Comparison of ENCODE assay signal across 19 mouse cellular contexts in genomic region chr2:180705975-180706374, GRCm38 (mm10). TPM values are rescaled to one million over a fixed set of nuclear protein-coding genes. Genes with fewer than 3 reads are reported as not detected.
DNase-seq lines count a peak whose midpoint lies in the region; ATAC-seq and TF ChIP-seq lines count a peak whose summit lies in the region.
"Had no signal": no experiment of that assay in that cellular context is flagged by ENCODE, and none has a peak within 500 bp of the region (broad histone marks: within the 10 kb centered on the region; RNA-seq: fewer than 3 reads in every experiment).

No protein-coding gene starts in this region.

- no peaks in the 10 kb centered on the region for H3K27me3 ChIP-seq in intestine, postnatal 0 days (replicated peaks; ENCODE audit: control insufficient read depth, insufficient read depth, low read length)
- no peaks in the 10 kb centered on the region for H3K27me3 ChIP-seq in intestine, embryonic 15.5 days (replicated peaks)
- no peaks in the 10 kb centered on the region for H3K27me3 ChIP-seq in midbrain, postnatal 0 days (ENCODE audit: insufficient read depth, low read length)
- no peaks in the 10 kb centered on the region for H3K27me3 ChIP-seq in midbrain, embryonic 15.5 days (replicated peaks)
- H3K27me3 ChIP-seq in splenic B cell, adult 2 months (ENCODE audit: control insufficient read depth, insufficient read depth, low read length, poor library complexity, severe bottlenecking) = no peaks in the 10 kb centered on the region
- H3K27me3 ChIP-seq: CH12.LX; hindbrain, embryonic 13.5 days; lung, embryonic 15.5 days; neural tube, embryonic 13.5 days had no signal

- H3K27ac ChIP-seq in intestine, postnatal 0 days (ENCODE audit: low read depth, low read length) = no peak overlapping the region
- no peak overlapping the region for H3K27ac ChIP-seq in intestine, embryonic 15.5 days
- no peak overlapping the region for H3K27ac ChIP-seq in midbrain, postnatal 0 days (ENCODE audit: low read depth, low read length)
- no peak overlapping the region for H3K27ac ChIP-seq in midbrain, embryonic 15.5 days
- H3K27ac ChIP-seq: hindbrain, embryonic 13.5 days; lung, embryonic 15.5 days; neural tube, embryonic 13.5 days had no signal

- no peak for ATAC-seq in intestine, postnatal 0 days
- no peak for ATAC-seq in intestine, embryonic 15.5 days
- ATAC-seq in midbrain, postnatal 0 days (ENCODE audit: low FRiP score) = no peak
- ATAC-seq in midbrain, embryonic 15.5 days (replicated peaks) = no peak
- ATAC-seq: forebrain, postnatal 0 days; intestine, embryonic 16.5 days had no signal

- peak; percentile 36 for TF ChIP-seq CTCF in intestine, postnatal 0 days (IDR thresholded peaks at IDR 0.05; ENCODE audit: low read depth)
- TF ChIP-seq CTCF in midbrain, postnatal 0 days (IDR thresholded peaks at IDR 0.05) = 0 out of 2 replicates have a peak, but pooled peaks have one; percentile 22

- 95% methylated on average over 5 of the region's 5 CpGs for WGBS in intestine, postnatal 0 days
- 89% methylated on average over 5 of the region's 5 CpGs for WGBS in intestine, embryonic 15.5 days
- 93% methylated on average over 5 of the region's 5 CpGs for WGBS in midbrain, postnatal 0 days
- 92% methylated on average over 5 of the region's 5 CpGs for WGBS in midbrain, embryonic 15.5 days

- DNase-seq in midbrain, postnatal 0 days (ENCODE audit: low spot score) = no peak
- DNase-seq in R1 (ENCODE audit: low read depth, low spot score) = peak; percentile 87
- peak; percentile 32 for DNase-seq in splenic B cell, adult 2 months (ENCODE audit: low read depth, low spot score)
- DNase-seq in yolk sac, embryonic 10.5 days (ENCODE audit: low spot score) = no peak
- DNase-seq in adrenal gland, postnatal 25 days = no peak
- DNase-seq: adrenal gland, adult 8-10 months; cerebellum, adult 9-10 months; forebrain, postnatal 0 days; kidney, postnatal 10 days; thymus, postnatal 25 days had no signal

- H3K9me3 ChIP-seq in intestine, postnatal 0 days (ENCODE audit: control insufficient read depth) = no peaks in the 10 kb centered on the region
- no peaks in the 10 kb centered on the region for H3K9me3 ChIP-seq in intestine, embryonic 15.5 days
- no peaks in the 10 kb centered on the region for H3K9me3 ChIP-seq in midbrain, postnatal 0 days (ENCODE audit: low read length)
- H3K9me3 ChIP-seq in midbrain, embryonic 15.5 days = no peaks in the 10 kb centered on the region
- H3K9me3 ChIP-seq: hindbrain, embryonic 13.5 days; lung, embryonic 15.5 days; neural tube, embryonic 13.5 days had no signal

- H3K4me3 ChIP-seq in intestine, postnatal 0 days (ENCODE audit: low read depth, low read length) = no peak overlapping the region
- H3K4me3 ChIP-seq in intestine, embryonic 15.5 days (replicated peaks) = no peak overlapping the region
- no peak overlapping the region for H3K4me3 ChIP-seq in midbrain, postnatal 0 days (ENCODE audit: low read depth, low read length)
- no peak overlapping the region for H3K4me3 ChIP-seq in midbrain, embryonic 15.5 days
- H3K4me3 ChIP-seq: hindbrain, embryonic 13.5 days; lung, embryonic 15.5 days; neural tube, embryonic 13.5 days had no signal

- no peak overlapping the region for H3K4me2 ChIP-seq in intestine, postnatal 0 days (replicated peaks; ENCODE audit: low read depth)
- no peak overlapping the region for H3K4me2 ChIP-seq in intestine, embryonic 15.5 days (replicated peaks)
- H3K4me2 ChIP-seq in midbrain, postnatal 0 days (ENCODE audit: low read depth, low read length, poor library complexity, severe bottlenecking) = no peak overlapping the region
- H3K4me2 ChIP-seq in midbrain, embryonic 15.5 days = no peak overlapping the region
- H3K4me2 ChIP-seq: hindbrain, embryonic 13.5 days; lung, embryonic 15.5 days; neural tube, embryonic 13.5 days had no signal

- no peaks in the 10 kb centered on the region for H3K36me3 ChIP-seq in intestine, postnatal 0 days (ENCODE audit: control insufficient read depth, insufficient read depth)
- H3K36me3 ChIP-seq in intestine, embryonic 15.5 days = no peaks in the 10 kb centered on the region
- no peaks in the 10 kb centered on the region for H3K36me3 ChIP-seq in midbrain, postnatal 0 days (ENCODE audit: insufficient read depth, low read length)
- H3K36me3 ChIP-seq in midbrain, embryonic 15.5 days (replicated peaks) = no peaks in the 10 kb centered on the region
- no peaks in the 10 kb centered on the region for H3K36me3 ChIP-seq in splenic B cell, adult 2 months (ENCODE audit: control insufficient read depth, insufficient read depth, low read length, poor library complexity, severe bottlenecking)
- H3K36me3 ChIP-seq: hindbrain, embryonic 13.5 days; lung, embryonic 15.5 days; neural tube, embryonic 13.5 days had no signal

- no peak overlapping the region for H3K9ac ChIP-seq in intestine, postnatal 0 days (ENCODE audit: low read depth, low read length)
- no peak overlapping the region for H3K9ac ChIP-seq in intestine, embryonic 15.5 days
- H3K9ac ChIP-seq in midbrain, postnatal 0 days (replicated peaks; ENCODE audit: low read length, poor library complexity, severe bottlenecking) = no peak overlapping the region
- no peak overlapping the region for H3K9ac ChIP-seq in midbrain, embryonic 15.5 days
- H3K9ac ChIP-seq: forebrain, postnatal 0 days; hindbrain, embryonic 13.5 days; lung, embryonic 15.5 days; neural tube, embryonic 13.5 days had no signal

- peaks cover 22% of the 10 kb centered on the region for H3K4me1 ChIP-seq in intestine, postnatal 0 days (replicated peaks; ENCODE audit: control insufficient read depth, insufficient read depth, low read length)
- peaks cover 21% of the 10 kb centered on the region for H3K4me1 ChIP-seq in intestine, embryonic 15.5 days (replicated peaks)
- H3K4me1 ChIP-seq in midbrain, postnatal 0 days (ENCODE audit: insufficient read depth, low read length) = peaks cover 16% of the 10 kb centered on the region
- peaks cover 36% of the 10 kb centered on the region for H3K4me1 ChIP-seq in midbrain, embryonic 15.5 days

RNA-seq across cellular contexts. Expression of gene Dido1, which starts 3.8 kb away (rescaled TPM):
- 7.8 and 9.3 TPM in 2 replicates for polyA plus RNA-seq in intestine, postnatal 0 days (2015; fragmentation: Nextera tagmentation; extraction: Ambion mirVana)
- polyA plus RNA-seq in intestine, embryonic 15.5 days (2015; fragmentation: Nextera tagmentation; extraction: Ambion mirVana) = 22.8 and 23.2 TPM in 2 replicates
- 36.7 and 44.1 TPM in 2 replicates for total RNA-seq in midbrain, postnatal 0 days (2014; rRNA removed)
- polyA plus RNA-seq in midbrain, postnatal 0 days (2015; fragmentation: Nextera tagmentation; extraction: Ambion mirVana) = 19.3 and 22.2 TPM in 2 replicates
- polyA plus RNA-seq in midbrain, embryonic 15.5 days (2015; fragmentation: Nextera tagmentation; extraction: Ambion mirVana) = 29.0 and 30.1 TPM in 2 replicates
- total RNA-seq in adrenal gland, postnatal 25 days (2021) = 49.8 and 53.0 TPM in 2 replicates

RNA-seq across cellular contexts. Expression of gene Gid8, which starts 3.9 kb away (rescaled TPM):
- polyA plus RNA-seq in intestine, postnatal 0 days (2015; fragmentation: Nextera tagmentation; extraction: Ambion mirVana) = 36.6 and 38.0 TPM in 2 replicates
- polyA plus RNA-seq in intestine, embryonic 15.5 days (2015; fragmentation: Nextera tagmentation; extraction: Ambion mirVana) = 52.6 and 55.1 TPM in 2 replicates
- 43.6 and 56.4 TPM in 2 replicates for total RNA-seq in midbrain, postnatal 0 days (2014; rRNA removed)
- polyA plus RNA-seq in midbrain, postnatal 0 days (2015; fragmentation: Nextera tagmentation; extraction: Ambion mirVana) = 44.5 and 46.5 TPM in 2 replicates
- 56.1 and 60.7 TPM in 2 replicates for polyA plus RNA-seq in midbrain, embryonic 15.5 days (2015; fragmentation: Nextera tagmentation; extraction: Ambion mirVana)
- 63.0 and 72.3 TPM in 2 replicates for total RNA-seq in adrenal gland, postnatal 25 days (2021)

RNA-seq across cellular contexts. Expression of gene Slc17a9, which starts 19.1 kb away (rescaled TPM):
- 2.3 and 3.1 TPM in 2 replicates for polyA plus RNA-seq in intestine, postnatal 0 days (2015; fragmentation: Nextera tagmentation; extraction: Ambion mirVana)
- polyA plus RNA-seq in intestine, embryonic 15.5 days (2015; fragmentation: Nextera tagmentation; extraction: Ambion mirVana) = 2.3 and 4.6 TPM in 2 replicates
- total RNA-seq in midbrain, postnatal 0 days (2014; rRNA removed) = 0.55 and 1.2 TPM in 2 replicates
- polyA plus RNA-seq in midbrain, postnatal 0 days (2015; fragmentation: Nextera tagmentation; extraction: Ambion mirVana) = 0.20 TPM in 1 of 2 replicates, not detected in the other
- polyA plus RNA-seq in midbrain, embryonic 15.5 days (2015; fragmentation: Nextera tagmentation; extraction: Ambion mirVana) = 0.17 and 0.26 TPM in 2 replicates
- 1.1 and 2.2 TPM in 2 replicates for total RNA-seq in adrenal gland, postnatal 25 days (2021)
- total RNA-seq: gastrocnemius, adult 18-20 months had no signal

Comparison
In these comparisons a context has a peak if more than half of its experiments do, and no peak if none do; other contexts are left out.
1. DNase-seq: peak in R1 (single experiment) and splenic B cell, adult 2 months (single experiment); none in midbrain, postnatal 0 days (single experiment), yolk sac, embryonic 10.5 days (single experiment) and adrenal gland, postnatal 25 days (single experiment).